Mouse (Mus musculus): ENCODE results near the gene Mtus2. TPM values are rescaled to one million over a fixed set of nuclear protein-coding genes. Genes with fewer than 3 reads are reported as not detected.

Gene Mtus2
- polyA plus RNA-seq, 1 experiment, result 5.3 TPM

DNA sequence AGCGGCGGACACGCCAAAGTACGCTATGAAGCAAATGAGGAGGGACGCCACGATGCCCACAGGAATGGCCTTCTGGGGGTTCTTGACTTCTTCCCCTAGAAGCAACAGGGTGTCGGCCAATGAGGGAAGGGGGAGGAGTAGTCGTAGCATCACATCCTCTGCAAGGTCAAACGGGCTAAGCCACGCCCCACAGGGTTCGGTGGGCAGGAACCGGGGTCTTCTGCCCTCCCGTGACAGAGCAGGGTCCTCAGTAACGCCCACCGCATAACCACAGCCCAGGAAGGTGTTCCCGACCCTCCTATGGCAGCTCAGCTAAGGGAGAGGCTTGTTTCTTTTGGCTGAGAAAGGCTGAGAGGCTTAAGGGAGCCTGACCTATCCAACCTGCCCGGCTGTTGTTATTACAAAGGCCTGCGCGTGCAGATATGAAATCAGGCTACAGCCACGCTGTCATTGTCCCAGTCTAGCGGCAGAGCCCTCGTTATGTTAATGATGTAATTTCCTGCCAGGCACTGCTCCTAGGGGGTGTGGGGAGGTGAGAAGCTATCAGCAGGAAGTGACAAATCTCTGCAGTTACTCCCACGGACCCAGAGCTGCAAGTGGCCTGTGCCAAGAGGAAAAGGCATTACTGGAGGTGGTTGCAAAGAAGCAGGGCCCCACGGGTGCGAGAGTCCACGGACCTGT is 385.1 kb downstream of the Mtus2 start:
- no peak for DNase-seq (ENCODE audit: low spot score)

DNA sequence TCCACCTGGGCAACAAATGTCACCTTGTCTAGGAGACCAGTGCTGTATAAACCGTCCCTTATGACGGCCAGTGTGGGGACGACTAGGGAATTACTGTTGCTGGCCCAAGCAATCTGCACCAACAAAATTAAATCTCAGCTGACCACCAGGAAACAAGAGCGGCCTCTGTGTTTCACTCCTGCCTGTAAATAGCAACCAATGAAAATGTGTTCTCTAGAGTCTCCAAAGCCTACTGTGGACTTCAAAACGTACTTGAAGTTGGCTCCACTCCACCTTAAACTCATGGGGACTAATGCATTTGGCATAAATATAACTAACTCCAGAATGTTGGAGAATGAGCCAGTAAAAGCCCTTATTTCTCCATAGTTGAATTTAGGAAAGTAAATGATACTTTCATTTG is 387.3 kb downstream of the Mtus2 start:
- no peak for DNase-seq (ENCODE audit: low spot score)

DNA sequence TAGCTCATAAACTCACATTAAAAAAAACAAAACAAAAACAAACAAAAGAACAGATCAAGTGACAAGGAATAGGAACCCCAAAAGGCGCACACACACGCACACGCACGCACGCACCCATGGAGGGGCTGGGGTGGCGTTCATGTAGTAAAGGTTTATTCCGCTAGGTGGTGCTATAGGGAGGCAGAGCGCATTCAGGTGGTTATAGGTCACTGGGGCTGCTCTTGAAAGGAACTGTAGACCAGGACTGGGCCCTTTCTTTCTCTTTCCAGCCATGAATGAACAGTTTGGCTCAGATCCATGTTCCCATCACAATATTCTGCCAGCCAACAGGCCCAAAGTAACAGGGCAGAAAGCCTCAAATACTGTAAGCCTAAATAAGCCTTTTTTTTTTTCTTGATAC is 389.4 kb downstream of the Mtus2 start:
- no peak for DNase-seq (ENCODE audit: low spot score)

DNA sequence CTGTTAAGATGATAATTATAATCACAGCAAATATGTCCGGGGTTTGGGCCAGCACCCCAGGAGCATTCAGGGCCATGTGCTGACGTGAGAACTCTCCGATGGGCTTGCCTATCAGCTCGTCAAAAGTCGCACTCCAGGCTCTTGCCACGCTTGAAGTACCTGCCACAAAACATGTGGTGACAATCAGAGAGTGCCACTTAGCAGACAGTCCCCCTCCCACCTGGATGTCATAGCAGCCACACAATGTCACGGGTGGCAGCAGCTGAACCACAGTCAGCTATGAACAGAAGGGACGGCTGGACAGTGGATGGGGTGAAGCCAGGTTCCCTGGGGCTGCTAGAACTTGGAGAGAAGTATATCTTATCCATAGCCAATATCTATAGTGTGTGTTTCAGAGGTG is 391.0 kb downstream of the Mtus2 start:
- DNase-seq (ENCODE audit: low spot score), result no peak

- DNase-seq (ENCODE audit: low spot score), result no peak
These were observed 392.3 kb downstream of the Mtus2 start for GRCm38 (mm10) chr5:148349327-148350011.

- no peak for DNase-seq (ENCODE audit: low spot score)
These were observed 396.3 kb downstream of the Mtus2 start for GRCm38 (mm10) chr5:148353429-148353828.

GRCm38 (mm10) chr5:148354536-148354935 is 397.4 kb downstream of the Mtus2 start:
- DNase-seq (ENCODE audit: low spot score), result no peak

DNA sequence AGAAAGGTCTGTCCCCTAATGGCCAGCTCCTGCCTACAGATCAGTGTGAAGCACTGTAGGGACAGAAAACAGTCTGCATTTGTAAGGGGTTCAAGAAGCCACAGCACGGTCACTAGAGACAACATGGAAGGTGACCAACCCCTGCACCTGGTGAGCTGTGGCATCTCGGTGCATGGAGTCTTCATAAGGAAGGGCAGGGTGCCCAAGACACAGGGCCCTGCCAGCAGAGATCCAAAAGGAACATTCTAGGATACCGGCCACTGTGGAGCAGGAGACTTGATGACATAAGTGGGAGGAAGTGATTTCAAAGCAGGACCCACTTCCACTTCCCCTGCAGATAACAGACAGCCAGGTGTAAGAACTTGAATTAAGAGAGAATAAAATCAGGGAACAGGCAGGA is 398.7 kb downstream of the Mtus2 start:
- DNase-seq (ENCODE audit: low spot score), result no peak

DNA sequence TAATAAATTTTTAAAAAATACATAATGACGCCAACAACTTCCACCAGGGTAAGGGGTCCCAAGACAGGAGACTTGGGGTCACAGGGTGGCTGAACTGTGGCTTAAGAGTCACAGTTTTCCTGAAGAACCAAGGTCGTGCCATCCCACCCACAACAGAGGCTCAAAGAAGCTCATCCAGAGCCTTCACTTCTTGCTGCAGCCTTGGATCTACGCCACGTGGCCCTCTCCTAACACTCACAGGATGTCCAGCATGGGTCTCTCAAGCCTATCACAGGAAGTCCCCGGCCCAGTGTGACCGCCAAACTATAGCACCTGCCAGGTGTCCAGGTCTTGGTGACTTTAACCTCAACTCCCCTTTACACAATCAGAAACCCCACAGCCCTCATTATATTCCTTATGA is 400.0 kb downstream of the Mtus2 start:
- no peak for DNase-seq (ENCODE audit: low spot score)

DNA sequence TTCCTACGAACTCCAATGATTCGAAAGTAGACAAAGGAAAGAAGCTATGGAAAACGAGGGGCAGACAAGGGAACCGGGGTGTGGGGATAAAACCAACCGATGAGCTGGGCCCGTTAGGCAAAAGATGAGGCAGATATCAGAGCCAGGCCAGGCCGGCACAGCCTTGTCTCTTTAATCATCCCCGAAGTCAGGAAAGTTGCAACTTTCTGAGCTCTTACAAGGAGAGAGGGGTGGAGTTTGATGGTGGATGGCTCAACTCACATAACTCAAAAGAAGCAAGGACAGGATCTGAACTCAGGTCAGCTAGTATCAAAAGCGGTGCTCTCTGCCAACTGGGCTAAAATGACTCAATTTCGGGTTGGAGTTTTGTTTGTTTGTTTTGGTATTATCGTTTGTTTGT is 402.0 kb downstream of the Mtus2 start:
- no peak for DNase-seq (ENCODE audit: low spot score)

DNA sequence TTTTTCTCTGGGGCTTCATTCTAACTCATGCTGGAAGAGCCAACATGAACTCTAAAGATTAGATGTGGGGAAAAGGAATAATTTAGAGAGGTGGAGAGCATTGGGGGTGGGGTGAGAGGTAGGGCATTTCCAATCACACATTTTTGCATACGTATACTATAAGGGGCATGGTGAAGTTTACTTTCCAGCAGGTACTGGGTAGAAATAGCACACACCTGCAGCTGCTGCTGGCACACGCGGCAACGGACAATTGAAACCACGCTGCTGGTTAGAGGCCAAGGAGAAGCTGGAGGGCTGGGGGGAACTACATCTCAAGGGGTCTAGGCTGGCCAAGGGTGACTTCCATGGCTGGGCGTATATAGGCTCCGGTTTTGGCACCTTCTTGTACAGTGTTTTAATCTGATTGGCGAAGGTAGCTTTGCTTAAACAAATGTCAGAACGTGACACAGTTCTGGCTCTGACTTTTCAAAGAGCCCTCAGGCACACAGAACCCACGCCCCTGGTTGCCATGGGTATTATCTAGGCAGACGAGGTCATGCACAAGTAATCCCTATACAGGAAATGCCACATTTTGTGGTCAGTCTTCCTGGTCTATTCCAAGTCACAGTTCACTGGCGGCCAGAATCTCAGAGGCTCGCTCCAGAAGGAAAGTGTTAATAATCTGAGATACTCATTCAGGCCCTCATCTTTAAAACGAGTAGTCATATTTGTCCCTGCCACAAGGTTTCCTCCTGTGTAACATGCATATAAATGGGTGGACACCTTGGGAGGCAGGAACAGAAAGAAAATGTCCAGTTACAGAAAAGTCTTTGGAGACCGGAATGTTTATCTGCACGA is 404.0 kb downstream of the Mtus2 start:
- no peak for DNase-seq (ENCODE audit: low spot score)

- no peak for DNase-seq (ENCODE audit: low spot score)
These were observed 404.6 kb downstream of the Mtus2 start for GRCm38 (mm10) chr5:148361759-148362010.

GRCm38 (mm10) chr5:148362296-148362695 is 405.2 kb downstream of the Mtus2 start:
- no peak for DNase-seq (ENCODE audit: low spot score)

- no peak for DNase-seq (ENCODE audit: low spot score)
These were observed 406.5 kb downstream of the Mtus2 start for GRCm38 (mm10) chr5:148363441-148364113.

Other genes with a start within 250 kb of the Mtus2 start
- 9.1 and 13.5 TPM in 2 replicates for gene Flt1, start 231.3 kb upstream of the Mtus2 start, polyA plus RNA-seq (2012; rRNA removed)
- gene Pomp, start 96.9 kb upstream of the Mtus2 start, polyA plus RNA-seq (2012; rRNA removed), result 200 and 236 TPM in 2 replicates
- 25.2 and 26.6 TPM in 2 replicates for gene Slc46a3, start 62.5 kb upstream of the Mtus2 start, polyA plus RNA-seq (2012; rRNA removed)

Data from urinary bladder, adult 2 months (tissue).